Mouse (Mus musculus) ES-Bruce4 (cell line): ENCODE results near the gene Kirrel3. TPM values are rescaled to one million over a fixed set of nuclear protein-coding genes. Genes with fewer than 3 reads are reported as not detected.

Experiments used
- H3K27ac ChIP-seq: 2 replicates; pipeline ENCODE4 v1.5.1; 2012; ENCODE audit warnings: low read length, inconsistent platforms; ENCODE audit not compliant: insufficient read depth
- H3K27me3 ChIP-seq: 2 replicates; pipeline ENCODE4 v1.6.1; 2012; ENCODE audit warnings: mild to moderate bottlenecking, low read length, inconsistent platforms; ENCODE audit not compliant: control insufficient read depth, poor library complexity, insufficient read depth, severe bottlenecking
- H3K36me3 ChIP-seq: 2 replicates; pipeline ENCODE4 v1.6.1; 2012; ENCODE audit warnings: inconsistent platforms, mild to moderate bottlenecking, low read length, moderate library complexity; ENCODE audit not compliant: control insufficient read depth, poor library complexity, insufficient read depth, severe bottlenecking
- H3K4me1 ChIP-seq: one replicate; pipeline ENCODE4 v1.8.1; 2011; ENCODE audit warnings: low read length; ENCODE audit not compliant: control insufficient read depth, insufficient read depth
- H3K4me3 ChIP-seq: 2 replicates; pipeline ENCODE4 v1.5.1; 2011; ENCODE audit warnings: low read depth, mild to moderate bottlenecking, low read length
- H3K9ac ChIP-seq: 2 replicates; pipeline ENCODE4 v1.6.1; 2012; ENCODE audit warnings: low read depth, mild to moderate bottlenecking, inconsistent platforms; ENCODE audit not compliant: poor library complexity, severe bottlenecking
- H3K9me3 ChIP-seq: replicated peaks from 2 replicates; pipeline ENCODE4 v1.6.1; 2012; ENCODE audit warnings: mild to moderate bottlenecking, low read length, inconsistent platforms; ENCODE audit not compliant: control insufficient read depth, poor library complexity, insufficient read depth, severe bottlenecking
- CTCF ChIP-seq: IDR thresholded peaks from one replicate; pipeline ENCODE4 v1.8.1; 2011; ENCODE audit warnings: low read depth, low read length
- EP300 ChIP-seq: IDR thresholded peaks from 2 replicates; pipeline ENCODE4 v1.6.1; 2011; ENCODE audit warnings: low read depth, low read length; ENCODE audit not compliant: insufficient read depth
- POLR2A ChIP-seq: IDR thresholded peaks from one replicate; pipeline ENCODE4 v1.8.1; 2011; ENCODE audit warnings: low read length; ENCODE audit not compliant: insufficient read depth
- polyA plus RNA-seq: library from polyadenylated mRNA; stranded (reverse); fragments of >200 nt; gene quantifications from 2 replicates; pipeline ENCODE4 v1.2.4, GENCODE M21; 2011; ENCODE audit warnings: low read depth; ENCODE audit not compliant: missing spikeins, insufficient read depth, insufficient read length

The Kirrel3 gene
- polyA plus RNA-seq, 1 experiment: 0.52 TPM

GRCm38 (mm10) chr9:34958183-34958830 lies 472.6 kb downstream of the Kirrel3 start:
- Histone ChIP-seq H3K9me3 (no peaks in the 10 kb centered on the region), H3K9ac (no peak overlapping the region), H3K36me3 (no peaks in the 10 kb centered on the region)

GRCm38 (mm10) chr9:34960736-34961135 lies 475.0 kb downstream of the Kirrel3 start:
- Histone ChIP-seq H3K27me3 (no peaks in the 10 kb centered on the region), H3K36me3 (no peaks in the 10 kb centered on the region), H3K27ac (no peak overlapping the region), H3K9me3 (no peaks in the 10 kb centered on the region), H3K4me3 (no peak overlapping the region), H3K9ac (no peak overlapping the region), H3K4me1 (no peaks in the 10 kb centered on the region)
- TF ChIP-seq CTCF (no peak), EP300 (no peak), POLR2A (no peak)

More at GRCm38 (mm10) chr9:34958183-34958830, 472.6 kb downstream of the Kirrel3 start:
- no peaks in the 10 kb centered on the region for H3K27me3 ChIP-seq
- TF ChIP-seq POLR2A: no peak
- no peak for TF ChIP-seq CTCF
- no peak for TF ChIP-seq EP300
- no peak overlapping the region for H3K4me3 ChIP-seq
- no peak overlapping the region for H3K27ac ChIP-seq
- H3K4me1 ChIP-seq: no peaks in the 10 kb centered on the region

GRCm38 (mm10) chr9:34961171-34961570 lies 475.5 kb downstream of the Kirrel3 start:
- no peak overlapping the region for H3K4me3 ChIP-seq
- H3K36me3 ChIP-seq: no peaks in the 10 kb centered on the region
- no peaks in the 10 kb centered on the region for H3K9me3 ChIP-seq
- H3K4me1 ChIP-seq: no peaks in the 10 kb centered on the region
- H3K27me3 ChIP-seq: no peaks in the 10 kb centered on the region
- TF ChIP-seq POLR2A: no peak
- TF ChIP-seq CTCF: no peak
- TF ChIP-seq EP300: no peak
- no peak overlapping the region for H3K9ac ChIP-seq
- no peak overlapping the region for H3K27ac ChIP-seq

DNA sequence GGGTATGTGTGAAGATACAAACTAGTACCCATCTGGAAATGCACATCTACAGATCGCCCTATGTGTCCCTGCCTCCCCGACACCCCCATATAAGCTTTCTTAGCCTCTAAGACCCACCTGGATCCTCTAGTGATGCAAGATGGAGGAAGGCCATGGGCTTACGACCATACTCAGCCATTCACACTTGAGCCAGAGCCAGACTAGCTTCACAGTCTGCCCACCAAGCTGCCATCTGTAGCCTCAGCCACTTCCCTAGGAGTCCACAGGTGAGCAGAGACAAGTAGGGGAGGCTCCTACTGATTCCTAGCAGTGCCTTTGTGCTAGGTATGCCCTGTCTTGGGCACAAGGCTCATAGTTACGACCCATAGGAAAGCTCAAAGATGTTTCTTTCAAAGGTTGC lies 476.6 kb downstream of the Kirrel3 start:
- H3K27ac ChIP-seq: no peak overlapping the region
- H3K36me3 ChIP-seq: no peaks in the 10 kb centered on the region
- H3K27me3 ChIP-seq: no peaks in the 10 kb centered on the region
- no peak overlapping the region for H3K4me3 ChIP-seq
- H3K4me1 ChIP-seq: no peaks in the 10 kb centered on the region
- no peak overlapping the region for H3K9ac ChIP-seq
- H3K9me3 ChIP-seq: no peaks in the 10 kb centered on the region
- no peak for TF ChIP-seq CTCF

GRCm38 (mm10) chr9:34963593-34963992 lies 477.9 kb downstream of the Kirrel3 start:
- no peaks in the 10 kb centered on the region for H3K9me3 ChIP-seq

GRCm38 (mm10) chr9:34964172-34965040 lies 478.7 kb downstream of the Kirrel3 start:
- Histone ChIP-seq H3K27ac (no peak overlapping the region), H3K9me3 (no peaks in the 10 kb centered on the region), H3K36me3 (no peaks in the 10 kb centered on the region), H3K4me1 (no peaks in the 10 kb centered on the region), H3K4me3 (no peak overlapping the region), H3K27me3 (no peaks in the 10 kb centered on the region), H3K9ac (no peak overlapping the region)
- TF ChIP-seq CTCF (no peak), POLR2A (no peak), EP300 (no peak)

More at GRCm38 (mm10) chr9:34963593-34963992, 477.9 kb downstream of the Kirrel3 start:
- Histone ChIP-seq H3K4me1 (no peaks in the 10 kb centered on the region), H3K36me3 (no peaks in the 10 kb centered on the region), H3K27ac (no peak overlapping the region), H3K9ac (no peak overlapping the region), H3K4me3 (no peak overlapping the region), H3K27me3 (no peaks in the 10 kb centered on the region)
- TF ChIP-seq POLR2A (no peak), CTCF (no peak)
